Mouse (Mus musculus): ENCODE results near the gene Acp6. TPM values are rescaled to one million over a fixed set of nuclear protein-coding genes. Genes with fewer than 3 reads are reported as not detected.

The Acp6 gene
- 75.7 TPM for polyA plus RNA-seq (2017; shearing (Covaris generic))

DNA sequence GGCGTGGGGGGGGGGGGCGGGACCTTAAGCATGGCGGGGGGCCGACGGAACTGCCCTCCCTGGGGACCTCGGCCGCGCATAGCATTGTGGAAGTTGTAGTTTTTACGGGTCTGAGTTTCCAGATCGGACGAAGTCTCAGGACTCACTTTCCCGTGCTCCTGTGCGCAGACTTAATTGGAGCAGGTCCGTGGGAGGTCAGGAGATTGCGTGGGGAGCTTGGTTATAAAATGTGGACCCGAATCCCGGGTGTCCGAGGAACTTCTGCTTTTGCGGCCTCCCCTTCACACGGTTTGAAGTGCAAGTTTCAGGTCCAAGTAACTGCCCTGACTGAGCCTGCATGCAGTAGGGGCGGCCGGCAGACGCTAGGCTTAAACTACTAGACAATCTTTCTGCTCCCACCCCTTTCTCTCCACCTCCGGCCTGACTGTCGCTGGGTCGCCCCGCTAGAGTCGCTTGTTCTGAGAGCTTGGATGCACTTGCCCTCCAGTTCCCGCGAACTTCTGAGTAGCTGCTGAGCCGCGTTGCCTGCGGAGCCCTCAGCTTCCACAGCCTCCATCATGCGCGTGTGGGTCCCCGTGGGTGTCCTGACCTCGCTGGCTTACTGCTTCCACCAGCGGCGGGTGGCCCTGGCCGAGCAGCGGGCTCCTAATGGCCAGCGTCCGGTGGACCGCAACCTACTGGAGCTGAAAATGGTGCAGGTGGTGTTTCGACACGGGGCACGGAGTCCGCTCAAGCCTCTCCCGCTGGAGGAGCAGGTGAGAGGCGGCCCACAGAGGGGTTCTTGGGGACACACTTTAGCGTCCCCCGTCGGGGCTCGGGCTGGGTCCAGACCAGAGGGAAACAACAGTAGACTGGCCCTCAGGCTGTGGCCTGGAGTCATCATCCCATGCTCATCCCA is at the start of gene Acp6:
Gene Acp6, plus strand, starts transcription at position 167 of the 898 bp plus-strand sequence.

Other genes with a start within 250 kb of the Acp6 start
- 0.04 TPM for gene Gja8, start 232.8 kb upstream of the Acp6 start, polyA plus RNA-seq (2017; shearing (Covaris generic))
- 10.4 TPM for gene Bcl9, start 139.1 kb downstream of the Acp6 start, polyA plus RNA-seq (2017; shearing (Covaris generic))